Mouse (Mus musculus): Measurements from ENCODE around the gene Klf11.

DNA sequence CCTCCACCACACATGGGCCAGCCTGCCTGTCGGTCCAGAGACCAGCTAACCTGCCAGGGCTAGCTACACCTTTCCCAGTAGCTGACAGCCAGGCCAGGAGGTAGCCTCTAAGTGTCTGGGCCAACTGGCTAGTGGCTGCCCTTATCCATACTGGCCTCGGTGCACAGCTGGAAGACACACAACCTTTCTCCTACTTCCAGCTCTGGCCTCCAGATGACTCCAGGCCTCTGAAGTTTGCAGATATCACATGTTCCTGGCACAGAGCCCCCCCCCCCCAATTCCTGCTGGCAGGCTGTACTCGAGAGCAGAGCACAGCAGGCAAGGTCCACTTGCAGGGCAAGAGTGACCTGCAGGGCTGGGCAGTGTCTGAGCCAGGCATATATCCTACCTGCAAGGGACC lies 23.9 kb upstream of the Klf11 start:
- TF ChIP-seq POLR2A (IDR thresholded peaks at IDR 0.05; ENCODE audit: insufficient read depth, low read depth, low read length) (no peak), CTCF (IDR thresholded peaks at IDR 0.05; ENCODE audit: insufficient read depth, low read depth, low read length) (no peak)

All from olfactory bulb, adult 2 months (tissue).